Mouse (Mus musculus) limb, embryonic 11.5 days (tissue): Measurements from ENCODE around the gene Slc12a5. TPM values are rescaled to one million over a fixed set of nuclear protein-coding genes. Genes with fewer than 3 reads are reported as not detected.

Source experiments
- ATAC-seq: fragments of 200-750 bp; cut with Nextera tagmentation; 2 replicates; pipeline ENCODE4 v1.8.0; 2017; ENCODE audit warnings: low read depth; ENCODE audit not compliant: insufficient number of reproducible peaks, low FRiP score, low TSS enrichment
- DNase-seq: peaks from one replicate; pipeline ENCODE4 v3.0.0-alpha.2; 2015; ENCODE audit warnings: low spot score
- H3K27ac ChIP-seq: fragments of 300-500 bp; sonication (generic); replicated peaks from 2 replicates; pipeline ENCODE4 v1.5.1; 2014; ENCODE audit warnings: low read depth, mild to moderate bottlenecking, low read length
- H3K27me3 ChIP-seq: fragments of 300-500 bp; sonication (generic); 2 replicates; pipeline ENCODE4 v1.6.1; 2014; ENCODE audit warnings: mild to moderate bottlenecking, low read length, mixed read lengths; ENCODE audit not compliant: control insufficient read depth, insufficient read depth
- H3K36me3 ChIP-seq: fragments of 300-500 bp; sonication (generic); 2 replicates; pipeline ENCODE4 v1.6.1; 2014; ENCODE audit warnings: mild to moderate bottlenecking, low read length, moderate library complexity, mixed read lengths; ENCODE audit not compliant: control insufficient read depth, insufficient read depth
- H3K4me1 ChIP-seq: fragments of 300-500 bp; sonication (generic); 2 replicates; pipeline ENCODE4 v1.6.1; 2014; ENCODE audit warnings: low read length, mixed read lengths; ENCODE audit not compliant: control insufficient read depth, insufficient read depth
- H3K4me2 ChIP-seq: fragments of 300-500 bp; sonication (generic); 2 replicates; pipeline ENCODE4 v1.6.1; 2014; ENCODE audit warnings: low read depth, mild to moderate bottlenecking, moderate library complexity; ENCODE audit not compliant: severe bottlenecking
- H3K4me3 ChIP-seq: fragments of 300-500 bp; sonication (generic); 2 replicates; pipeline ENCODE4 v1.5.1; 2014; ENCODE audit warnings: low read depth, low read length
- H3K9ac ChIP-seq: fragments of 300-500 bp; sonication (generic); 2 replicates; pipeline ENCODE4 v1.6.1; 2014; ENCODE audit warnings: mild to moderate bottlenecking, low read length
- H3K9me3 ChIP-seq: fragments of 300-500 bp; sonication (generic); 2 replicates; pipeline ENCODE4 v1.6.1; 2016; ENCODE audit warnings: low read length; ENCODE audit not compliant: control insufficient read depth
- WGBS: fragments of 180-500 bp; shearing (Covaris S2); extraction: QIAGEN DNeasy Blood & Tissue Kit; methylation state at CpG from one replicate; pipeline ENCODE4 v1.1.7; 2014; 5-methylcytosine and 5-hydroxymethylcytosine counted together
- polyA plus RNA-seq: library from polyadenylated mRNA; unstranded; fragments of >200 nt; fragmentation: Nextera tagmentation; extraction: Ambion mirVana; gene quantifications from 2 replicates; pipeline ENCODE4 v1.2.1, GENCODE M21; 2014

The Slc12a5 gene
- polyA plus RNA-seq, 1 experiment from 2014 or later: 0.92 TPM

- 63% methylated on average over 1 of the region's 1 CpGs for WGBS
- Histone ChIP-seq H3K4me1 (peaks cover 7% of the 10 kb centered on the region; the same call in 1 of the 2 replicates), H3K4me2 (no peak overlapping the region), H3K4me3 (no peak overlapping the region), H3K36me3 (no peaks in the 10 kb centered on the region), H3K9me3 (no peaks in the 10 kb centered on the region), H3K27ac (no peak overlapping the region), H3K9ac (no peak overlapping the region), H3K27me3 (peaks cover 39% of the 10 kb centered on the region)
- DNase-seq (no peak), ATAC-seq (no peak)
These were observed 4.4 kb downstream of the Slc12a5 start for GRCm38 (mm10) chr2:164964981-164965380.

GRCm38 (mm10) chr2:164966381-164966780, 5.8 kb downstream of the Slc12a5 start:
- 16% methylated on average over 8 of the region's 8 CpGs for WGBS

GRCm38 (mm10) chr2:164967193-164967592, 6.6 kb downstream of the Slc12a5 start:
- Histone ChIP-seq H3K27ac (no peak overlapping the region), H3K36me3 (no peaks in the 10 kb centered on the region), H3K4me2 (no peak overlapping the region), H3K9me3 (no peaks in the 10 kb centered on the region), H3K4me3 (no peak overlapping the region), H3K9ac (no peak overlapping the region), H3K27me3 (peaks cover 59% of the 10 kb centered on the region), H3K4me1 (peaks cover 17% of the 10 kb centered on the region; the same call in 1 of the 2 replicates)
- 15% methylated on average over 6 of the region's 6 CpGs for WGBS
- DNase-seq: no peak
- ATAC-seq: no peak

More at GRCm38 (mm10) chr2:164966381-164966780, 5.8 kb downstream of the Slc12a5 start:
- Histone ChIP-seq H3K9ac (no peak overlapping the region), H3K4me2 (no peak overlapping the region), H3K9me3 (no peaks in the 10 kb centered on the region), H3K4me3 (no peak overlapping the region), H3K27ac (no peak overlapping the region), H3K36me3 (no peaks in the 10 kb centered on the region), H3K4me1 (peaks cover 17% of the 10 kb centered on the region; the same call in 1 of the 2 replicates), H3K27me3 (peaks cover 53% of the 10 kb centered on the region)
- ATAC-seq (no peak), DNase-seq (peak; percentile 83)

GRCm38 (mm10) chr2:164967761-164968440, 7.3 kb downstream of the Slc12a5 start:
- H3K4me2 ChIP-seq: peak overlapping the region; percentile 42
- peaks cover 59% of the 10 kb centered on the region for H3K27me3 ChIP-seq
- no peak for ATAC-seq
- no peak overlapping the region for H3K9ac ChIP-seq
- H3K9me3 ChIP-seq: no peaks in the 10 kb centered on the region
- WGBS: under 1% methylated on average over 65 of the region's 65 CpGs
- H3K4me1 ChIP-seq: peaks cover 17% of the 10 kb centered on the region; the same call in 1 of the 2 replicates
- peak overlapping the region; percentile 15 for H3K4me3 ChIP-seq
- DNase-seq: no peak
- H3K27ac ChIP-seq: no peak overlapping the region
- no peaks in the 10 kb centered on the region for H3K36me3 ChIP-seq

GRCm38 (mm10) chr2:164968451-164968851, 7.8 kb downstream of the Slc12a5 start:
- Histone ChIP-seq H3K36me3 (no peaks in the 10 kb centered on the region), H3K27me3 (peaks cover 59% of the 10 kb centered on the region), H3K4me3 (peak overlapping the region; percentile 15), H3K4me2 (peak overlapping the region; percentile 42), H3K27ac (no peak overlapping the region), H3K4me1 (peaks cover 17% of the 10 kb centered on the region; the same call in 1 of the 2 replicates), H3K9ac (no peak overlapping the region), H3K9me3 (no peaks in the 10 kb centered on the region)
- DNase-seq (peak; percentile 89), ATAC-seq (no peak)
- WGBS: under 1% methylated on average over 29 of the region's 29 CpGs

GRCm38 (mm10) chr2:164969348-164969781, 8.8 kb downstream of the Slc12a5 start:
- H3K9me3 ChIP-seq: no peaks in the 10 kb centered on the region

GRCm38 (mm10) chr2:164970631-164971196, 10.1 kb downstream of the Slc12a5 start:
- DNase-seq (peak; percentile 64), ATAC-seq (0 out of 2 replicates have a peak, but pooled peaks have one; percentile 49)
- Histone ChIP-seq H3K36me3 (no peaks in the 10 kb centered on the region), H3K4me1 (peaks cover 17% of the 10 kb centered on the region; the same call in 1 of the 2 replicates), H3K9me3 (no peaks in the 10 kb centered on the region), H3K9ac (no peak overlapping the region), H3K27me3 (peaks cover 57% of the 10 kb centered on the region), H3K27ac (no peak overlapping the region), H3K4me3 (0 out of 2 replicates have a peak overlapping the region, but pooled peaks have one; percentile 14), H3K4me2 (peak overlapping the region; percentile 57)
- 1% methylated on average over 42 of the region's 42 CpGs for WGBS

More at GRCm38 (mm10) chr2:164969348-164969781, 8.8 kb downstream of the Slc12a5 start:
- H3K4me1 ChIP-seq: peaks cover 17% of the 10 kb centered on the region; the same call in 1 of the 2 replicates
- under 1% methylated on average over 21 of the region's 21 CpGs for WGBS
- no peak overlapping the region for H3K27ac ChIP-seq
- H3K9ac ChIP-seq: no peak overlapping the region
- no peaks in the 10 kb centered on the region for H3K36me3 ChIP-seq
- peaks cover 59% of the 10 kb centered on the region for H3K27me3 ChIP-seq
- DNase-seq (no peak), ATAC-seq (no peak)
- H3K4me3 ChIP-seq: no peak overlapping the region
- H3K4me2 ChIP-seq: no peak overlapping the region

- ATAC-seq (no peak), DNase-seq (no peak)
- Histone ChIP-seq H3K27me3 (peaks cover 43% of the 10 kb centered on the region), H3K36me3 (no peaks in the 10 kb centered on the region), H3K4me1 (peaks cover 17% of the 10 kb centered on the region; the same call in 1 of the 2 replicates), H3K27ac (no peak overlapping the region), H3K9ac (no peak overlapping the region), H3K9me3 (no peaks in the 10 kb centered on the region), H3K4me2 (no peak overlapping the region), H3K4me3 (no peak overlapping the region)
- WGBS: 72% methylated on average over 5 of the region's 5 CpGs
These were observed 12.0 kb downstream of the Slc12a5 start for GRCm38 (mm10) chr2:164972646-164973045.
